Mouse (Mus musculus) lung, adult 2 months (tissue): ENCODE results near the gene Fras1. TPM values are rescaled to one million over a fixed set of nuclear protein-coding genes. Genes with fewer than 3 reads are reported as not detected.

Experiments used
- DNase-seq: peaks from one replicate; pipeline ENCODE4 v3.0.0; 2022
- H3K4me1 ChIP-seq: fragments of 200-500 bp; 2 replicates; pipeline ENCODE4 v1.6.1; 2011; ENCODE audit warnings: low read length; ENCODE audit not compliant: control insufficient read depth, insufficient read depth
- H3K4me3 ChIP-seq: fragments of 200-500 bp; replicated peaks from 2 replicates; pipeline ENCODE3; 2011; ENCODE audit warnings: low read depth, mild to moderate bottlenecking, control low read depth, low read length; ENCODE audit errors: extremely low read depth
- CTCF ChIP-seq: fragments of 200-500 bp; IDR thresholded peaks from 2 replicates; pipeline ENCODE4 v1.5.1; 2011; ENCODE audit warnings: mild to moderate bottlenecking, low read length, control low read depth; ENCODE audit not compliant: insufficient read depth
- POLR2A ChIP-seq: fragments of 200-500 bp; IDR thresholded peaks from 2 replicates; pipeline ENCODE4 v1.6.1; 2011; ENCODE audit warnings: low read depth, mild to moderate bottlenecking, control low read depth, low read length, borderline replicate concordance; ENCODE audit errors: extremely low read depth
- WGBS: fragments of 180-500 bp; shearing (Covaris S2); methylation state at CpG from one replicate; pipeline ENCODE4 v1.1.7; 2018; 5-methylcytosine and 5-hydroxymethylcytosine counted together
- polyA plus RNA-seq: library from polyadenylated mRNA; depleted of rRNA; stranded (reverse); fragments of >200 nt; gene quantifications from 2 replicates; pipeline ENCODE4 v1.2.3, GENCODE M21; 2012

Fras1 gene
- polyA plus RNA-seq, 1 experiment: 2.0 TPM

GRCm38 (mm10) chr5:96373106-96373505 is 649 bp upstream of the Fras1 start:
- H3K4me3 ChIP-seq: no peak overlapping the region

GRCm38 (mm10) chr5:96373986-96374901 is 489 bp downstream of the Fras1 start:
- TF ChIP-seq CTCF (no peak), POLR2A (no peak)
- peak; percentile 57 for DNase-seq
- Histone ChIP-seq H3K4me3 (peak overlapping the region; percentile 46), H3K4me1 (peaks cover 6% of the 10 kb centered on the region)
- WGBS: under 1% methylated on average over 83 of the region's 84 CpGs

More at GRCm38 (mm10) chr5:96373106-96373505, 649 bp upstream of the Fras1 start:
- no peak for TF ChIP-seq CTCF
- TF ChIP-seq POLR2A: no peak
- H3K4me1 ChIP-seq: peaks cover 6% of the 10 kb centered on the region
- 34% methylated on average over 6 of the region's 6 CpGs for WGBS
- DNase-seq: no peak

- no peak overlapping the region for H3K4me3 ChIP-seq
- H3K4me1 ChIP-seq: peaks cover 6% of the 10 kb centered on the region
- 1% methylated on average over 17 of the region's 17 CpGs for WGBS
- TF ChIP-seq CTCF (no peak), POLR2A (no peak)
- no peak for DNase-seq
Observed at GRCm38 (mm10) chr5:96375391-96375831, 1.7 kb downstream of the Fras1 start.

GRCm38 (mm10) chr5:96376216-96376615 is 2.5 kb downstream of the Fras1 start:
- Histone ChIP-seq H3K4me1 (peaks cover 6% of the 10 kb centered on the region), H3K4me3 (no peak overlapping the region)
- TF ChIP-seq CTCF: no peak
- no peak for TF ChIP-seq POLR2A
- 55% methylated on average over 4 of the region's 4 CpGs for WGBS
- DNase-seq: no peak

GRCm38 (mm10) chr5:96386138-96386933 is 12.6 kb downstream of the Fras1 start:
- TF ChIP-seq CTCF (no peak), POLR2A (no peak)
- WGBS: 90% methylated on average over 15 of the region's 15 CpGs
- no peak for DNase-seq
- Histone ChIP-seq H3K4me3 (no peak overlapping the region), H3K4me1 (no peaks in the 10 kb centered on the region)

- no peak for TF ChIP-seq CTCF
- no peak for TF ChIP-seq POLR2A
- no peak for DNase-seq
- Histone ChIP-seq H3K4me1 (no peaks in the 10 kb centered on the region), H3K4me3 (no peak overlapping the region)
- WGBS: 91% methylated on average over 8 of the region's 8 CpGs
Observed at GRCm38 (mm10) chr5:96388306-96388705, 14.6 kb downstream of the Fras1 start.

- Histone ChIP-seq H3K4me1 (no peaks in the 10 kb centered on the region), H3K4me3 (no peak overlapping the region)
- TF ChIP-seq POLR2A (no peak), CTCF (no peak)
- DNase-seq: no peak
- WGBS: 81% methylated on average over 11 of the region's 11 CpGs
Observed at GRCm38 (mm10) chr5:96389963-96390623, 16.3 kb downstream of the Fras1 start.

- 87% methylated on average over 4 of the region's 4 CpGs for WGBS
- DNase-seq: no peak
- Histone ChIP-seq H3K4me1 (no peaks in the 10 kb centered on the region), H3K4me3 (no peak overlapping the region)
- TF ChIP-seq POLR2A (no peak), CTCF (no peak)
Observed at GRCm38 (mm10) chr5:96391086-96391485, 17.3 kb downstream of the Fras1 start.

- H3K4me3 ChIP-seq: no peak overlapping the region
- no peaks in the 10 kb centered on the region for H3K4me1 ChIP-seq
- DNase-seq: no peak
- 80% methylated on average over 4 of the region's 4 CpGs for WGBS
- TF ChIP-seq CTCF (no peak), POLR2A (no peak)
Observed at GRCm38 (mm10) chr5:96394947-96395346, 21.2 kb downstream of the Fras1 start.
